Mouse (Mus musculus): ENCODE measurements around the gene AF067061. TPM values are rescaled to one million over a fixed set of nuclear protein-coding genes. Genes with fewer than 3 reads are reported as not detected.
"Not testable (repeated sequence)": the region's sequence is repeated elsewhere in the genome, so short reads cannot be mapped to it uniquely, and the experiment has no call there.

Gene AF067061
- total RNA-seq (2015) (not detected in 2 replicates), total RNA-seq (2017) (not detected in 2 replicates)

DNA sequence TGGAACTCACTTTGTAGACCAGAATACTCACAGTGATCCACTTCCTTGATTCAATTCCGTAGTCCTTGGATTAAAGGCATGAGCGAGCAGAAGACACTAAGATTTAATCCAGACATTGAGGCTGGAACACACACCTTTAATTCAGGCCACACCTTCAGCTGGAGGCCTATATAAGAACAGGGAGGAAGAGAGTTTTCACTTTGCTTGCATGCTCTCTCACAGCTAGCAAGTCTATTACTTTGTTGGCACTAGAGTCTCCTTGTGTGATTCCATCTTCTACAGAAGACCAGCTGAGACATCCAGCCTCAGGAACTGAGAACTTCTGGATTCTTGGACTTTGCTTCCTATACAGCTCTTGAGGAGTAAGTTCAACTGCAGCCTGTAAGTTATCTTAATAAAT lies at the start of gene AF067061:
Gene AF067061 (plus strand): TSS at position 245 of the 400 bp plus-strand sequence.
- ATAC-seq (ENCODE audit: poor library complexity, severe bottlenecking): not testable (repeated sequence)

DNA sequence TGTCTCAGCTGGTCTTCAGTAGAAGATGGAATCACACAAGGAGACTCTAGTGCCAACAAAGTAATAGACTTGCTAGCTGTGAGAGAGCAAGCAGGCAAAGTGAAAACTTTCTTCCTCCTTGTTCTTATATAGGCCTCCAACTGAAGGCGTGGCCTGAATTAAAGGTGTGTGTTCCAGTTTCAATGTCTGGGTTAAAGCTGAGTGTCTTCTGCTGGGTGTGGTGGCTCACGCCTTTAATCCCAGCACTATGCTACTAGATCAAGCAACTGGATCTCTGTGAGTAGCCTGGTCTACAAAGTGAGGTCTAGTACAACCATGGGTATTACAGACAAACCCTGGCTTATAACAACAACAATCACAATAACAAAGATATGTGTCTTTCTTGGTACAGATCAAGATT lies 47.1 kb upstream of the AF067061 start, which contains the start of gene Gm21762:
Gene Gm21762 (minus strand): TSS at position 101 of the 400 bp plus-strand sequence.
- ATAC-seq (ENCODE audit: poor library complexity, severe bottlenecking): not testable (repeated sequence)

DNA sequence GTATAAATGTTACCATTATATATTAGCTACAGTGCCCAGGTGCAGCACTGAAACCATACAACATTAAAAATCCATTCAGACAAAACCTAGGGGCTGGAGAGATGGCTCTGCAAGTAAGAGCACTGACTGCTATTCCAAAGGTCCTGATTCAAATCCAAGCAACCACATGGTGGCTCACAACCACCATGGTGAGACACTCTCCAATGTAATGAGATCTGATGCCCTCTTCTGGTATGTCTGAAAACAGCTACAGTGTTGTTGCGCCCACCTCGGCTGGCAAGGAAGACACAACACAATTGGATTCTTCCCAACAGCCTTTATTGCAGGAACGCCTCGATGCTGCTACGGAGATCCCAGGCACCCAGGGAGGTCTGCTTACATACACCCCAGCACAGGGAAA lies 42.0 kb upstream of the AF067061 start:
- peak; percentile 40; the same call in 1 of the 2 replicates for ATAC-seq (ENCODE audit: poor library complexity, severe bottlenecking)

DNA sequence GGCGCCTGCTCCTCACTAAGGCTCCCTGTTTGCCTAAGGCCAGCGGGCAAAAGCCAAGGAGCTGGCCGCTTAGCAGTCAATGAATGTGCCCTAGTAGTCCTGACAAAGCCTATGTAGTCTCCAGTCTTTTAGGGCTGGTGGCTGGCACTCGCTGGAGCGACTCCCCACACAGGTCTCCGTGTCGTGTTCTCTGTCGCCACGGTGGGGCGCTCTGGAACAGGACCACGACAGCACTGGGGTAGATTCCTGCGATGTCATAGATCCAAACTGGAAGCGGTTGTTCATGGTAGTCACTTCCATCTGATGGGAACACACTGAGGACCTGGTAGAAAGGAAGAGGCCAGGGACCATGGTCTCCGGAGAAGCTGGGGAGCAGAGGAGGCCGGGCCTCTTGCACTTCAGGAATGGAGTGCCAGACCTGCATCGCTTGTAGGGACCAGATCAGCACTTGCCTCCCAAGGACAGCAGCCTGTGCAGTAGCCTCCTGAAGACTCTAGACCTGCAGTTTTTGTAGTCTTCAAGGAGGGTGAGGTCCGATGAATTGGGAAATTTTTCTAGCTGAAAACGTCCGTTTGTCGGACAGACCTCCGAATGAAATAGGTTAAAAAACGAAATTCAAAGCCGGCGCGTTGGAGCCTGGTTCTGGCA lies 39.8 kb upstream of the AF067061 start:
- peak; percentile 51 for ATAC-seq (ENCODE audit: poor library complexity, severe bottlenecking)

DNA sequence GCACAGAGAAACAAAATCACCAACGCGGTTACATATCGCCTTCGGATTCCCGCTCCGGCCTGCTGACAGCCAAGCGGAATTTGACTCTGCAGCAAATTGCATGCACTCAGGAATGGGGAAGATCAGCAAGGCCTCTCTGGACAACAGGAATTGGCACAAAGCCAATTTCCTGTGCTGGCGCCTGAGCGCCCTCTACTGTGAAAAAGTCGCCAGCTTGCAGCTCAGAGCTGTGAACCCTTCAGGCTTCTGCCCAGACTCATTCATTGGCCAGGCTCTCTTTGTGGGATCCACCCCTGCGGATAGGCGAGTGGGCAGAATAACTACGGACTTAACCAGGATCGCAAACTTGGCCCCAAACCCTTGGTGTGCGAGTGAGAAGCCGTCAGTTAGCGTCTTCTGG lies 31.1 kb upstream of the AF067061 start:
- peak; percentile 89 for ATAC-seq (ENCODE audit: poor library complexity, severe bottlenecking)

DNA sequence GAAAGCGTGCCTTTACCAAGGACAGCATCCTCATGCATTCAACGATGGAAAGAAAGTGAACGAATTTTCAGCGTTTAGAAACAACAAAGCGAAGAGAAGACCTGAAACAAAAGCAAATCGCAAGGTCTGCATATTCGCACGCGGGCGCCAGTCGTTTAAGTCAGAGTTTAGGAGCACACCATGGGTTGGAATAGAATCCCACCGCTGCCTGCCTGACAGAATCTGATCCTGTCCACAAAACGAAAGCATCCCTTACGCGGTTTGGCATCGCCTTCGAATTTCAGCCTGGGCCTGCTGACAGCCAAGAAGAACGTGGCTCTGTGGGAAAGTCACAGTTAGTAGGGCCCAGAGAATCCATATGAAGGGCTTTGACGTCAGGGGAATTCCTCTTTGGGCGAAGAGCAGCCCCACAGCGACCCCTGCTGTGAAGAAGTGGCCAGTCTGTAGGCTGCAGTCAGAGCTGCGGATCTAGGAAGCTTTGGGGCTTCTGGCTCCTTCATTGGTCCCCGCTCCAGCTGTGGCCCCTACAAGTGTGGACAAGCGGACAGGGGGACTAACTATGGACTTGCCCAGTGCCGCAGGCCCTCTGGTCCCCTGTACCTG lies 30.4 kb upstream of the AF067061 start:
- peak; percentile 86 for ATAC-seq (ENCODE audit: poor library complexity, severe bottlenecking)

DNA sequence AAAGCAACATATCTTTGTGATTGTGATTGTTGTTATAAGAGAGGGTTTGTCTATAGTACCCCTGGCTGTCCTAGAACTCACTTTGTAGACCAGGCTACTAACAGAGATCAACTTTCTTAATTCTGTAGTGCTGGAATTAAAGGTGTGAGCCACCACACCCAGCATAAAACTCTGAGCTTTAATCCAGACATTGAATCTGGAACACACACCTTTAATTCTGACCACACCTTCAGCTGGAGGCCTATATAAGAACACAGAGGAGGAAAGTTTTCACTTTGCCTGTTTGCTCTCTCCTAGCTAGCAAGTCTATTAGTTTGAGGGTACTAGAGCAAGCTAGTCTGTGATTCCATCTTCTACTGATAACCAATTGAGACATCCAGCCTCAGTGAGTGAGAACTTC lies 24.1 kb upstream of the AF067061 start, which contains the start of gene Gm21731:
Gene Gm21731 (plus strand): TSS at position 301 of the 400 bp plus-strand sequence.
- ATAC-seq (ENCODE audit: poor library complexity, severe bottlenecking): not testable (repeated sequence)

DNA sequence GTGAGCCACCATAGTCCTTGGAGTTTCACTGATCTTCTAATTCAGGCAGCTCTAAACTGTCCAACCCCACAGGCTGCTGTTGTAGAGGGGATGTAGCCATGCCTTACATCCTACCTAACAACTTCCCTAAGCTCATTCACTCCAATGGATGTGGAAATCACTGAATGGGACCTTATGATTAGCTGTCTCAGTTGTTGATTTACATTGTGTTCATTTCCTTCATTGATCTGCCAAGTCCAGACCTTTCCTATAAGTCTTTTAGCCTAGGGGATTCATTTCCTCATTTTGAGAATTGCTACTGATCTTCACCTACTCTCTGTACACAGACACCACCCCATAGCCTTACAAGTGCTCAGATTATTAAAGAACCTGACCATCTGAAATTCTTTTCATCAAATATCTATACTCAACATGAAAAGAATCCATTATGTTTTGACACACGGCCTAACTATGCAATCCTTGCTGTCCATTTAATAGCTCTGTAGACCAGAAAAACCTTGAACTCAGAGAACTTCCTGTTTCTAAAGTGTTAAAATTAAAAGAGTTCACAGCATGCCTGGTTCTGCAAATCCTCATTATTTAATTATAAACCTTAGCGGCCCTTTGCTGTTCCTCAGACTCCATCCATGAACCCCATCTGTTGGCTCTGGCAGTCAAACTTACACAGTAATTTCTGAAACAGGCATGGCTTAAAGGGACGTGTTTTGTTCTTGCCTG lies 11.5 kb upstream of the AF067061 start:
- peak; percentile 79 for ATAC-seq (ENCODE audit: poor library complexity, severe bottlenecking)

DNA sequence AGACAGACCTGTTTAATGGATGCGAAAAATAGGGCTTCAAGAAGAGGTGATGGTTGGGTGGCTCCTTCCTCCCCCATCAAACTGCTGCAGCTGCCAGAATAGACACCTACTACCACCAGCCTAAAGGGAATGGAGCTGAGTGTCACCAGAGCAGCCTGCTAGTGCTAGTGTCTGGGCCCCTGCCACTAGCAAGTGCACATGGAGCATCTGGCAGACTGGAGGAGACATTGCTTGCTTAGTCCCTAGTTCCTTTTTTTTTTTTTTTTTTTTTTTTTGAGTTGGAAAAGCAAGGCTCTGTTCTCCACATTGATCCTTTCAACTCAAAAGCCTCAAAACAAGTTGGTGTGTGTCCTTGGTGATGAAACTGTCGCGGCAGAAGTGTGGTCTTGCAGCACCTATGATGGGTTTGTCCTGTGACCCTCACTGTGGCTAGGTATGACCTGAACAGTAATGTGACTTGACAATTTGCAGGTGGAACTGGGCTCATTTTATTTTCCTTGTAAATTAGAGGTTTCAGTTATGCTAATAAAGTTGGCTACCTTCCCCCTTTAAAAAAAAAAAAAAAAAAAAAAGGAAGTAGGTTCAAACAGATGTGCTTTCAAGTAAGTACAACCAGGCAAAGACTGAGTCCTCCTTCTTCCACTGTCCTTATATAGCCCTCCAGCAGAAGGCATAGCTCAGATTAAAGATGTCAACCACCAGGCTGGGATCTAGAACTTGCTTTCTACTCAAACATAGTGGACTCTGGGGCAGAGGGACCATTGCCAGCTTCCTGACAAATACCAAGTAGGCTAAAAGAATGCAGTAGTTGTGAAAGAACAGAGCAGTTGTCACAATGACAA lies 3.9 kb upstream of the AF067061 start:
- peak; percentile 52 for ATAC-seq (ENCODE audit: poor library complexity, severe bottlenecking)

DNA sequence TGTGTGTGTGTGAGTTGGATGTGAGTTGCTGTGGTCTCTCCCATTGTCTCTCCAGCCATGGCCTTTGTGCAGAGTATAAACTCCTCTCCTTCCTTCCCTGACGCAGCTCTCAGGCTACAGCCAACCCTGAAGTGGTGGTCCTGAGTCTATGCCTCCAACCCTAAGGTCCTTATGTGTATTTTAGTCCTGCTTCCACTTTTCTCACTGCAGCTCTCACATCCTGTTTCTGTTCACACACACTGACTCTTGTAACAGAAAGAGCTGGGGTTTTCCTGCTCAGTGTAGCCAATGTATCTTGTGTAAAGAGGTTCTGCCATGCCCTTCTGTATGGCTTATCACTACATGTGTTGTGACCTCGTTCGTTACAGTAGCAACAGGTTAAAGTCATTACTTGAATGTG lies 3.2 kb upstream of the AF067061 start:
- ATAC-seq (ENCODE audit: poor library complexity, severe bottlenecking): peak; percentile 75

DNA sequence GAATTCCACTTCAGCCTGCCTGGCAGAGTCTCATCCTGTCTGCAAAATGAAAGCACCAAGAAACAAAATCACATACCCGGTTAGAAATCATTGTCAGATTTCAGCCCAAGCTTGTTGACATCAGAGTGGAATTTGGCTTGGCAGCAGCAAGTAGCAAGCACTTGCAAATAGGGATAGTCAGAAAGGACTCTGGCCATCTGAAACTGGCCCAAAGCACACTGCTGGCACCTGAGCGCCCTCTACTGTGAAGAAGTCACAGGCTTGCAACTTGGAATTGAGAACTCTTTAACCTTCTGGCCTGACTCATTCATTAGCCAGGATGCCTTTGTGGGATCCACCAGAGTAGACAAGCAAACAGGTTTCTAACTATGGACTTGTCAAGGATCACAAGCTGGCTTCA lies 14.9 kb downstream of the AF067061 start:
- ATAC-seq (ENCODE audit: poor library complexity, severe bottlenecking): peak; percentile 83

DNA sequence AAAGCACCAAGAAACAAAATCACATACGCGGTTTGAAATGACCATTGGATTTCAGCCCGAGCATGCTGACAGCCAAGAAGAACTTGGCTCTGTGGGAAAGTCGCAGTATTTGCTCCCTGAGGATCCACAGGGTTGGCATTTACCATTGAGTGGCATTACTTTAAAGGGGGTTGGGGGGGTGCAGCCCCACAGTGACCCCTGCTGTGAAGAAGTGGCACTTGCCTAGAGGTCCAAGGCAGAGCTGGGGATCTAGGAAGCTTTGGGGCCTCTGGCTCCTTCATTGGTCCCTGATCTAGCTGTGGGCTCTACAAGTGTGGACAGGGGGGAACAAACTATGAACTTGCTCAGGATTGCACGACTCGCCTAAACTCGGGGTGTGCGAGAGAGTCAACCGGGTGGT lies 15.9 kb downstream of the AF067061 start:
- no peak for ATAC-seq (ENCODE audit: poor library complexity, severe bottlenecking)

DNA sequence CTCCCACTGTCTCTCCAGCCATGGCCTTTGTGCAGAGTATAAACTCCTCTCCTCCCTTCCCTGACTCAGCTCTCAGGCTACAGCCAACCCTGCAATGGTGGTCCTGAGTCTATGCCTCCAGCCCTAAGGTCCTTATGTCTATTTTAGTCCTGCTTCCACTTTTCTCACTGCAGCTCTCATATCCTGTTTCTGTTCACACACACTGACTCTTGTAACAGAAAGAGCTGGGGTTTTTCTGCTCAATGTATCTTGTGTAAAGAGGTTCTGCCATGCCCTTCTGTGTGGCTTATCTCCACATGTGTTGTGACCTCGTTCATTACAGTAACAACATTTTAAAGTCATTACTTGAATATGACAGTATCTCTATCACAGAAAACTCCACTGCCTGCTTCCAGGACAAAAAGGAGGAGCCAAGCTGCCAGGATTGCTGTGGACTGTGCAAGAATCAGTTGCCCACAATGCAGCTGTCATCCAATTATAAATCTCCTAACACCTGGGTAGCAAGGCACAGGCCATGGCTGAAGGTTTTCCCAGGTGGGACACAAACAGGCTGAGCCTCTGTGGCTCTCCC lies 36.5 kb downstream of the AF067061 start:
- ATAC-seq (ENCODE audit: poor library complexity, severe bottlenecking): peak; percentile 60

DNA sequence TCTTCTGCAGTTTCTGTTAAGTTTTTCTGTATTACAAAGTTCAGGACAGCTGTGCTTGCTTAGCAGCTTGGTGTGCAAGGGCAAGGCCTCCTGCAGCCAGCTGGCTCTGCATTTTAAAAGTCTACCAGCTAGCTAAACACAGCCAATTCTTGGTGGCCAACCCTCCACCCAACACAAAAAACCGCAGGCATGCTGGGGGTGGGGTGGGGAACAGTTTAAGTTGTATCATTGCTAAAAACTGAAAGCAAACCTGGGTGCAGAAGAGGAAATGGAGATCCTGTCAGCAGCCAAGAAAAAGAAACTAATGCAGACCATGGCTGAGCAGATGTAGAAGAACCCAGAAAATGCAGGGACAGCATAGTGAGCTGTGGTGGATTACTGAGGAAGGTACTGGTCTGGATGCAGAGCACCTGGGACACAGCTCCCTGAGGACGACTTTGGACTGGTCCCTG lies 37.1 kb downstream of the AF067061 start, which contains the start of gene BC147527:
Gene BC147527 (plus strand): TSS at position 402 of the 452 bp plus-strand sequence.
- ATAC-seq (ENCODE audit: poor library complexity, severe bottlenecking): peak; percentile 93

DNA sequence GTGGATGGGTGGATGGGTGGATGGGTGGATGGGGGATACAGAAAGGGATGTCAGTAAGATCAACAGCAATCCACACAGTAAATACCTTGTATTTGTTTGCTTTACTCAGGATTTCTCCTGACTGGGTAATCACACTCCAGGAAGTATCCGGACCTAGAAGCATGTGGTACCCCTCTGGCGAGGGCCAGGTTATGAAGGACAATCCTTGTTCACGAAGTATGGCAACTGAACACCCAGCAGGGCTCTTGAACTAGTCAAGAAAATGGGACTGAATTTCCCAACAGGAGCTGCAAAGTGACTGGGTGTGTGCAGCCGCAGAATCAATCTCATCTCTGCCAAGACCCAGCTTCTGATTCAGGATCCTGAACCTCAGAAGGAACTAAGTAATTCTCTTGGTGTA lies 37.9 kb downstream of the AF067061 start:
- no peak for ATAC-seq (ENCODE audit: poor library complexity, severe bottlenecking)

DNA sequence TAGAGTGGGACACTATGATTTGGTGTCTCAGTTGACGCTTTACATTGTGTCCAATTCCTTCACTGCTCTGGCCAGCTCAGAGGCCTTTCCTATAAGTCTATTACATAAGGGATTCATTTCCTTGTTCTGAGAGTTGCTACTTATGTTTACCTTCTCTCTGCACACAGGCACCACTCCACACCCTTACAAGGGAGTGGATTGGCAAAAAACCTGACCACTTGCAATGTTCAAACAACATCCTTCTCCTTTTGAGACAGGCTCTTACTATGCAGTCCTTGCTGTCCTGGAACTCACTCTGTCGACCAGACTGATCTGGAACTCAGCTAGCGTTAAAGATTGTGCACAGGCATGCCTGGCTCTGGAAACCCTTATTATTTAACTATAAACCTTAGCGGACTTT lies 47.8 kb downstream of the AF067061 start:
- ATAC-seq (ENCODE audit: poor library complexity, severe bottlenecking): peak; percentile 62

DNA sequence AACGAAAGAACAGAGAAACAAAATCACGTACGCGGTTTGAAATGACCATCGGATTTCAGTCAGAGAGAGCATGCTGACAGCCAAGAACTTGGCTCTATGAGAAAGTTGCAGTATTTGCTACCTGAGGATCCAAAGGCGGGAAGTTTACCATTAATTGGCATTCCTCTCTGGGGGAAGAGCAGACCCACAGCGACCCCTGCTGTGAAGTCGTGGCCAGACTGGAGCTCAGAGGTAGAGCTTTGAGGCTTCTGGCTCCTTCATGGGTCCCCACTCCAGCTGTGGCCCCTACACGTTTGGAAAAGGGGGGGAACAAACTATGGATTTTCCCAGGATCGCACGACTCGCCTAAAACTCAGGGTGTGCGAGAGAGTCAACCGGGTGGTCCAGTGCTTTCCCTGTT lies 50.7 kb downstream of the AF067061 start:
- ATAC-seq (ENCODE audit: poor library complexity, severe bottlenecking): peak; percentile 43; the same call in 1 of the 2 replicates
